Mouse (Mus musculus): ENCODE measurements around the gene Scamp1.
"Not testable (repeated sequence)": the region's sequence is repeated elsewhere in the genome, so short reads cannot be mapped to it uniquely, and the experiment has no call there.

The Scamp1 gene

DNA sequence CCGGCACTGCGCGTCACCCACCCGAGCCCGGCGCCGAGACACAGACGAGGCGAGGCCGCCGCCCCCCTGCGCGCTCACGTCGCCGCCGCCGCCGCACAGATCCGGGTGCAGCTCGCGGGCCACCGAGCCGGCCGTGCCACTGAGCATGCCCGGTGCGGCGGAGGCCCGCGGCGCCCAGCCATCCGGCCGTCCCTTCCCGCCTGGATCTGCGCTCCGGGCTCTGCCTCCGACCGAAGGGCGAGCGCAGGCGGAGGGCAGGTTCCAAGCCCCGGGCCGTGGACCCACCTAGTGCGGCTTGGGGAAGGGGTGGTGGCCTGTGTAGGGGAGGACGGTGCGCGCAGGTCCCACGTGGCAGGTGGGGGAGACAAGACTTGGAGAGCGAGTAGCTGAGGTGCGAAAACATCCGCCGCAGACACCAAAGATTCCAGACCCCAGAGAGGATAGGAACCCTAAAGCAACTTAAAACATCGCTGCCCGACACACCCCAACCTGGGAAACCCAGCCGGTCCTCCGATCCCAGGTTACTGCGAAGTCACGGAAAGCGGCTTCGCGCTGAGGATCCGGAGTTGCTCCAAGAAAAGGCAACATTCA lies at the start of gene Scamp1:
Gene Scamp1 (minus strand): TSS at position 577 of the 591 bp plus-strand sequence.
- peak; percentile 68 for DNase-seq (ENCODE audit: low read depth, low spot score)

DNA sequence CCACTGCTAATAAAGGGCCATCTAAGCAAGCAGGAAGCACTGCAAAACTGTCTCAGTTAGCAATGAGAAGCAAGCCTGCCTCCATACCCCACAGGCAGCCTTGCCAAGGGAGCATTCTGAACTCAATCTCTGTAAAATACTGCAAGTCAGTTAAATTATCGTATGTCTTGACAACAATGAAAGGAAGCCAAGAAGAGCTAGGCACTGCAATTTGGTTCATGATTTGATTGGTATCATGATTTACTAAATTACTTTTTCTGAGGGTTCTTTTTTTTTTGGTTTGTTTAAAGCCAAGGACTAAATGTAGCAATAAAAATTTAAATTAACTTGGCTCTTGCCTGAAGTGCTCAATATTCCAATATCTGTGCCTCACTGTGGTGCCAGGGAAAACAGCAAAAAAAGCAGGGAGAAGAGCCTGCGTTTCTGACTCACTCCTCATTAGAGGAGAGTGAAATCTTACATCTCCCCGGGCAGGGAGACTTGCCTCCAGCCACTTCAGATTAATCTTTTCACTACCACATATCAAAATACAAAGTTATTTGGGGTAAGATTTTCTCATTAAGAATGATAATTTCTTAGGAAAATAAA lies 44.8 kb upstream of the Scamp1 start:
- DNase-seq (ENCODE audit: low read depth, low spot score) = no peak

DNA sequence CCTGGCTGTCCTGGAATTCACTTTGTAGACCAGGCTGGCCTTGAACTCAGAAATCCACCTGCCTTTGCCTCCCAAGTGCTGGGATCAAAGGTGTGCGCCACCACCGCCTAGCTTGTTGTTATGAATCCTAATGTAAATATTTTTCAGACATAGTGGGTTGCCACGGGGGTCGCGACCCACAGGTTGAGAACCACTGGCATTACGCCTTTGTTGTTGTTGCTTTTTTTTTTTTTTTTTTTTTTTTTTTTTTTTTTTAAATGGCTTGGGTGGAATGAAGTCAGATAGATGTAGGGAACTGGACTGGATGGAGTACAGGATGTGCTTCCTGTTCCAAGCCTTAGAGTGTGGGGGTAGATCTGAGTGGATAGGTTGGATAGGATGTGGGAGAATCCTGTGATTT lies 43.3 kb upstream of the Scamp1 start:
- not testable (repeated sequence) for DNase-seq (ENCODE audit: low read depth, low spot score)

- no peak for DNase-seq (ENCODE audit: low read depth, low spot score)
Observed at GRCm38 (mm10) chr13:94328063-94328462, 42.4 kb upstream of the Scamp1 start.

- no peak for DNase-seq (ENCODE audit: low read depth, low spot score)
Observed at GRCm38 (mm10) chr13:94322475-94322874, 36.8 kb upstream of the Scamp1 start.

GRCm38 (mm10) chr13:94321094-94321792 lies 35.6 kb upstream of the Scamp1 start:
- peak; percentile 44 for DNase-seq (ENCODE audit: low read depth, low spot score)

DNA sequence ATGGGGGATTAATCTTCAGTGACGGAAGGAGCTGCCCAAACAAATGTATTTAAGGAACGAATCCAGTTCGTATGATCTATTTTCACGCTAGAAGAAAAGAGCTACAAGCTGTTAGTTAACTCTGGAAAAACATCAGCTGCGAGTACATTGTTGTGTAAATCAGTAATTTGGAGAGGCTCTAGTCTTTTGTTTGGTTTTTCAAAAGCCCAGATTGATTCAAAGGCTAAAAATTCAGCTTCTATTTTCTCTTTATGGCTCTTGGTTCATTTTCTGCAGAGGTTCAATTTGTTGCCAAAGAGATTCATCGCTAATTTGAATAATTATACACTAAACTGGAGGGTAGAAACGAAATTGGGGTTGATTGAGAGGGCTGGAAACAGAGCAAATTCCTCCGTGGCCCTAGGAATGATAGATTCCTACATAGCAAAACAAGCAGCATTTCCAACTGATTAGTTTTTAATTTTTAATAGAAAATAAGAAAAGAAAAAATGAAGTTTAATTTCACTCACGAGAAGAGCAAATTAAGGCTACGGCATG lies 31.4 kb upstream of the Scamp1 start:
- no peak for DNase-seq (ENCODE audit: low read depth, low spot score)

- not testable (repeated sequence) for DNase-seq (ENCODE audit: low read depth, low spot score)
Observed at GRCm38 (mm10) chr13:94312812-94313211, 27.2 kb upstream of the Scamp1 start.

- no peak for DNase-seq (ENCODE audit: low read depth, low spot score)
Observed at GRCm38 (mm10) chr13:94308279-94308678, 22.6 kb upstream of the Scamp1 start.

GRCm38 (mm10) chr13:94307531-94307930 lies 21.9 kb upstream of the Scamp1 start:
- DNase-seq (ENCODE audit: low read depth, low spot score) = no peak

- DNase-seq (ENCODE audit: low read depth, low spot score) = no peak
Observed at GRCm38 (mm10) chr13:94306968-94307289, 21.3 kb upstream of the Scamp1 start.

- no peak for DNase-seq (ENCODE audit: low read depth, low spot score)
Observed at GRCm38 (mm10) chr13:94306277-94306967, 20.8 kb upstream of the Scamp1 start.

- DNase-seq (ENCODE audit: low read depth, low spot score) = no peak
Observed at GRCm38 (mm10) chr13:94300946-94301538, 15.4 kb upstream of the Scamp1 start.

DNA sequence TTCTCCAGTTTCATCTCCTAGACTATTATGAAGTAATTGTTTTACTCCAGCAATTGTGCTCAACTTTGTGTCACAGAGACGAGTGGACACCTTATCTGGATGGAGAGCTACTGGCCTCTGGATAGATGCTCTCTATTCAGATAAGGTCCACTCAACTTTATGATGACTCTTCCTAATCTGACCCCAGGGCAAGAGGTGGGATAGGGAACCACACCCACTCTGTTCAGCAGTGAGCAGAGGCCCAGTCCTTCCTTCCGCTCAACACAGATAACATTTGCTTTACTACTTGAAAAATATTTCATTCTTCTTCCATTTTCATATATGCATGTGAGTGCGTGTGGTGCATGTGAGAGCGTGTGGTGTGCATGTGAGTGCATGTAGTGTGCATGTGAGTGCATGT lies 14.6 kb upstream of the Scamp1 start:
- no peak for DNase-seq (ENCODE audit: low read depth, low spot score)

- DNase-seq (ENCODE audit: low read depth, low spot score) = no peak
Observed at GRCm38 (mm10) chr13:94298401-94298800, 12.7 kb upstream of the Scamp1 start.

DNA sequence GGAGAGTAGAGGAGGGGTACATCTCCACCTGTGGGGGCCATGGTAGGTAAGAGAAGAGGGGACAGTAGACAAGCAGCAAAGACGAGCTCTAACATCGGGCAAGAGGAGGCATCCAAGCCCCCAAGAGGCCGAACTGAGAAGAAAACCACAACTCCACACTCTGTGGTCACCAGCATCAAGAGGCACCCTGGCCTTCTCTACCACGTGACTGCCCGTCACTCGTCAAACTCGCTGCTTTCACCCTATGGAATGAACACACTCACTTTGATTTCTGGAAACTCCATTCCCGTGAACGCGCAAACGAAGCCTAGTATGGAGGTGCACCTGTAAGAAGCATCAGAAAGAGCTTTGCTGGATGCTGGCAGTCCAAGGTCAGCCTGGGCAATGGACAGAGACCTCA lies 10.7 kb upstream of the Scamp1 start:
- no peak for DNase-seq (ENCODE audit: low read depth, low spot score)

- no peak for DNase-seq (ENCODE audit: low read depth, low spot score)
Observed at GRCm38 (mm10) chr13:94295922-94296321, 10.3 kb upstream of the Scamp1 start.

GRCm38 (mm10) chr13:94294886-94295285 lies 9.2 kb upstream of the Scamp1 start:
- no peak for DNase-seq (ENCODE audit: low read depth, low spot score)

GRCm38 (mm10) chr13:94293911-94294310 lies 8.3 kb upstream of the Scamp1 start:
- no peak for DNase-seq (ENCODE audit: low read depth, low spot score)

DNA sequence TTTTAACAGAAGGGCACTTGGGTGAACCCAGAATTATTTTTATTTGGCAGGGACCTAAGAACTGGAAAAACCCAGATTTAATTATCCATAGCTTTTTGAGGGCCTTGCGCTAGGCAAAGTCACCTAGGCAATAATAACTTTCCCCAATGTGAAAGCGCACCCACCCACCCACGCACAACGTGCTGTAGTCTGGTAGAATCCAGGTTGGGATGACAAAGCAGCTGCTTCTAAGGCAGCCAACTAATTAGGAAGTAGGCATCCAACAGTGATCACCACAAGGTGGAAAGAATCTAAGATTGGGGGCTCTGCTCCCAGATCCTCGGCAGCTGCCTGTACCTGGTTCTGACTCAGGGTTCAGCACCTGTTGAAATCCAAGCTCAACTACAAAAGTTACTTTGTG lies 538 bp upstream of the Scamp1 start:
- no peak for DNase-seq (ENCODE audit: low read depth, low spot score)

- no peak for DNase-seq (ENCODE audit: low read depth, low spot score)
Observed at GRCm38 (mm10) chr13:94284543-94285269, 951 bp downstream of the Scamp1 start.
